Mouse (Mus musculus) ZHBTc4 (cell line): Measurements from ENCODE around the gene Mettl7a3.
A peak's percentile ranks its signal among the peaks of the same experiment; 100 is the strongest.
"Not testable (repeated sequence)": the region's sequence is repeated elsewhere in the genome, so short reads cannot be mapped to it uniquely, and the experiment has no call there.

ENCODE experiments used
- DNase-seq: peaks from one replicate; pipeline ENCODE4 v3.0.0-alpha.2; 2011; ENCODE audit warnings: low read depth, low spot score

The Mettl7a3 gene

DNA sequence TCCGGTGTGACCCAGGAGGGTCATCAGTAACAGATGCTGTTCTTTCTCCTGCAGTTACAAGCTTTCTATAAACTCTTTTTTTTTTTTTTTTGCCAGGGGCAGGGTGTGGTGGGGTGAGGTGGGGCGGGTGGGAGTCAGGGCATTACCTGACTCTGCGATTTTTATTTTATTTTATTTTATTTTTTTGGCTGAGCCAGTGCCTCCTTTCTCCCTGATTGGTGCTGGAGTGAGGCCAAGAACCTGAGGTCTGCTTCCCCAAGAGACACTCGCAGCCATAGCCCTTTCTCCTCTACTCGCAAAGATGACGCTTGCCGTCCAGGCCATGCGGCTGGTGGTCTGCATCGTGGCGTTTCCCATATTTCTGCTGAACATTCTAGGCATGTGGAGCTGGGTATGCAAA is at the start of gene Mettl7a3:
Mettl7a3 (plus strand) TSS at position 301 of the 400 bp plus-strand sequence.
- DNase-seq = no peak

- no peak for DNase-seq
Measured at GRCm38 (mm10) chr15:100288980-100289379, 45.7 kb upstream of the Mettl7a3 start.

DNA sequence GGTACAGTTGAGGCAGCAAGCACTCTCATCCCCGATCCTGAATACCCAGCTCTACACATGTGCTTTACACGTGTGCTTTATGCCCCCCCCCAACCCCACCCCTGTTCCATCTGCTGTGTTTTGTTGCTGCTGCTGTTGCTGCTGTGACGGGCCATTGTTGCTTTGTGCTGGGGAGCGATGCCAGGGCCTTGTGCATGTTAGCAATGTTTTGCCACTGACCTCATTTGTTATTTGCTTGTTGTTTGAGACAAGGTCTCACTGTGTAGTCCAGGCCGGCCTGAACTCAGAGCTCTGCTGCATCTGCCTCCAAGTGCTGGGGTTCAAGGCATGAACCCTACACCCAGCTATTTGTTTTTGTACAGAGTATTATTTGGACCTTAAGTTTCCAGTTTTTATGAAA is 43.9 kb upstream of the Mettl7a3 start:
- DNase-seq = no peak

DNA sequence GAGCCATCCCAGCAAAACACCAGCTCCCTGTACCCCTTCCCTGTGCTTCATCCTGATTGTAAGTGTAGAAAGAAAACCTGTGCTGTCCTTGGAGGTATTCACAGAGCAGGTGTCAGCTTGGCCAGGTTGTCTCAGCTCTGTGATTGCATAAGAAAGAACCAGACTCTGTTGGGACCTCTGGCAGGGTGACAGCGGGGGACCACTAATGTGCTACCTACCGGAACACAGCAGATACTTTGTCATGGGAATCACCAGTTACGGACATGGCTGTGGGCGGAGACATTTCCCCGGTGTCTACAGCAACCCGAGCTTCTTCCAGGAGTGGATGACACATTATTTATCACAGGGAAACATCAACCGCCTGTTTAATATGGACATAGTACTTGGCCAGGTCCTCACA is 42.4 kb upstream of the Mettl7a3 start:
- peak; percentile 88 for DNase-seq

- DNase-seq = peak; percentile 33
Measured at GRCm38 (mm10) chr15:100297856-100298255, 36.9 kb upstream of the Mettl7a3 start.

- DNase-seq = peak; percentile 49
Measured at GRCm38 (mm10) chr15:100300499-100300898, 34.2 kb upstream of the Mettl7a3 start.

GRCm38 (mm10) chr15:100301556-100301955 is 33.2 kb upstream of the Mettl7a3 start:
- DNase-seq = peak; percentile 27

- no peak for DNase-seq
Measured at GRCm38 (mm10) chr15:100303428-100304018, 31.2 kb upstream of the Mettl7a3 start.

- DNase-seq = peak; percentile 74
Measured at GRCm38 (mm10) chr15:100304019-100304991, 30.4 kb upstream of the Mettl7a3 start, which contains the start of gene Mettl7a1. Gene Mettl7a1, plus strand, starts transcription at chr15:100304140.

DNA sequence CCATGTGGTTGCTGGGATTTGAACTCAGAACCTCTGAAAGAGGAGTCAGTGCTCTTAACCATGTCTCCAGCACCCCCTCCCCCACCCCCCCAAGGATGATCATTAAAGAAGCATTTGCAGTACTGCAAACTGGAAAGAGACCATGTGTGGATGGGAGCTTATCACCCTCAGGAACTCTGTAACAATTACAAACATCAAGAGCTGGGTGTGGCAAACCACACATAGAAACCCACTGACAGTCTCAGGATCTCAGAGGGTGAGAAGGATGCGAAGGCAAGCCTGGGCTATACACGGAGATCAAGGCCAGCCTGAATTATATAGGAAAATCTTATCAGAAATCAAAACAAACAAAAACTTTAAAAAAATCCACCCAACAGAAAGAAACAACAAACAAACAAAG is 28.5 kb upstream of the Mettl7a3 start:
- no peak for DNase-seq

DNA sequence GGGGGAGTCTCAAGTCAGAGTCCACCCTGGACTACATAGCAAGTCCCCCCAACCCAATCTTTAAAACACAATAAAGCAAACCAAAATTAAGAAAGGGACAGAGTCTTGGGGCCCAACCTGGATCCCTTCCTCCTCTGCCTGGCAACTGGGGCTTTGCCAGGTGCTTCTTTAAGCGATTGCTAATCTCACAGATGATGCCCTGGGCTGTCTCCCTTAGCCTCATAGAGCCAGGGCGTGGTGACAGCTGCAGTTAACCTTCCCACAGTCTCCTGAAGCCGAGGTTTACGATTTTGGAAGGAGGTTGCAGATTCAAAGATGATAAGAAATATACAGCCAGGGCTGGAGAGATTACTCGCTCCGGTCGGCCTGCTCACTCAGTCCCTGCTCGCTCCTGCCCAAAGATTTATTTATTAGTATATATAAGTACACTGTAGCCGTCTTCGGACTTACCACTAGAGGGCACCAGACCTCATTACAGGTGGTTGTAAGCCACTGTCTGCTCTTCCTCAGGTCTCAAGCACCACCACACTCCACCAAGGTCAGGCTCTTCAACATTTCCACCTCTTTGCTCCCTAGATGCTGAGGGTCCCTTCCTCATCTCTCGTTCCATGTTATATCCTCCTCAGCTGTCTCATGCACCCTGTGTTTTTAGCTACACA is 27.2 kb upstream of the Mettl7a3 start:
- DNase-seq = peak; percentile 78

GRCm38 (mm10) chr15:100312346-100312745 is 22.4 kb upstream of the Mettl7a3 start:
- DNase-seq = no peak

DNA sequence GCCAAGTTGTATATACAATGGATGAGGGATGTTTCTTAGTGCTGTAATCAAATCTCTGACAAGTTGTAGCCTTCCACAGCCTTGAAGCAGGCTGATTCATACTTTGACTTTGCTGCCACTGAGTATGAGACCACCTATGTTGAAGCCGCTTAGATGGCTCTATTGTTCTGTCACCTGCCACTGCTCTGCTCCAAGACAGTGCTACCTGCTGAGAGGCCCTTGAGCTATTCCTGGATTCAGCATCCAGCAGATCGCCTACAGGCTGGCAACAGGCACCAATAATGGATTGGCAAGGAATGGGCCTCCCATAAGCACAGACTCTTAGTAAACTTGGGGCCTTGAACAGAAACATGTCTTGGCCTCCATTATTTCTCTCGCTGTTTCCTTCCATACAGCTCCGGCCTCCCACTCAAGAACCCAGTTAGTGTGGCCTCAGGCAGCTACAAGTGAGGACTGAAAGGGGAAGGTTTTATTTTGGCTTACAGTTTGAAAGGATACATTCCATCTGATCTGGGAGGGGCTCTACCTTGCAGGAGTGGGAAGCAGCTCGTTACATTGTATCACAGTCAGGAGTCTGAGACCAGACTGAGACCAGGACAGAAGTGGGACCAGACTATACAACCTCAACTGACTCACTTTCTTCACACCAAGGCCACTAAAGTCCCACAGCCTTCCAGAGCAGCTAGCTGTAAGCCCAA is 20.1 kb upstream of the Mettl7a3 start:
- DNase-seq = peak; percentile 57

GRCm38 (mm10) chr15:100318014-100318671 is 16.6 kb upstream of the Mettl7a3 start:
- not testable (repeated sequence) for DNase-seq

DNA sequence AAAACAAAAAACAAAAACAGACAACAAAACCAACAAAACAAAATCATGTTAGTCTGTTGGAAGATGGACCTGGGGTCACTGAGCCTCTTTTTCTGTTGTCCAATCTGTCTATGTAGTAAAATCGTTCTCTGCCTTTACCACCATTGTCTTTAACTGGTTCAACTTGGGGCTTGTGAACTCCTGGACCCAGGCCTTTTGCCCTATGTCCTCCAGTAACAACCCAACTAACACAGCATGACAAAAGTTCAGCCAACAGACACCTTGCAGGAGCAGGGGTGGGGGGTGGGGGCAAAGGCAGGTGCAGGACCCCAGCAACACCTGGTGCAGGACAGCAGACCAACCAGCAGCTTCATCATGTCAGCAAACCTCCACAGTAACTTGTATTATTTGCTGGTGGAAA is 14.8 kb upstream of the Mettl7a3 start:
- no peak for DNase-seq

DNA sequence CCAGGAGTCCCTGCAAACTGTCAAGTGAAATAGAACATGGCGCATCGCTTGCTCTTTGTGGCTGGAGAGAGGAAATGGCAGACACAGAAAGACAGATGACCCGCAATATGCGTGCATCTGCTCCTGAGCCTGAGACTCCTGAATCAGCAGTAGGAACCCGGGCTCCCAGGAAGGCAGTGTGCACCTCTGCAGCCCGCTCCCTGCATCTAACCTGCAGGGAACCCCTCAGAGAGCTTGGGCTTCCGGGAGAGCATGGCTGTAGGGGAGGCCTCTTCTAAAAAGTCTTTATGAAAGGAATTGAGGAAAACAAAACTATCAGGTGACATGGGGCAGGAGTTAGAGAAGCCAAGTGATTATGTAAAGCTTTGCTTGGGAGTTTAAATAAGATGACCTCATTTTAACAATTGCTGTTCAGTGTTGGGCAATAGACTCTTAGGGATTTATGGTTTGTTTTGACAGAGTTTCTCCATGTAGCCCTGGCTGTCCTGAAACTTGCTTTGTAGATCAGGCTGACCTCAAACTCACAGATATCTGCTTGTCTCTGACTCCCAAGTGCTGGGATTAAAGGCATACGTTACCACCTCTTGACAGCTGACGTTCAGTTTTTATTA is 14.3 kb upstream of the Mettl7a3 start:
- no peak for DNase-seq

- peak; percentile 72 for DNase-seq
Measured at GRCm38 (mm10) chr15:100321134-100321533, 13.6 kb upstream of the Mettl7a3 start.

DNA sequence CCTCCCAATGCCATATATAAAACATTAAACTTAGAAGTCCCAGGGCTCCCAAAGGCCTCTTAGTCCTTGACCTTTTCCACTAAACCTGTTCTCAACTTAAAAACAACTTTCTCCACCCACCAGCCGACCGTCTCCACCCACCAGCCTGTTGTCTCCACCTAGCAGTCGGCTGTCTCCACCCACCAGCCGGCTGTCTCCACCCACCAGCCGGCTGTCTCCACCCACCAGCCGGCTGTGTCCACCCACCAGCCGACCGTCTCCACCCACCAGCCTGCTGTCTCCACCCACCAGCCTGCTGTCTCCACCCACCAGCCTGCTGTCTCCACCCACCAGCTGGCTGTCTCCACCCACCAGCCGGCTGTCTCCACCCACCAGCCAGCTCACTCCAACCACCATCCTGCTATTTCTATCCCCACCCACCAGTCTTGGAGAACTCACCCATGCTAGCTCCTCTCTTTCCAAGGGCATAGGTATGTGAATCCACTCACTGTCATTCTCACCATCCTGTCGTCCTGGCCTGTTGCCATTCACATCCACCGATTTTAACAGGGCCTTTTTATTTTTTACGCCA is 10.6 kb upstream of the Mettl7a3 start:
- peak; percentile 80 for DNase-seq

GRCm38 (mm10) chr15:100325235-100325634 is 9.5 kb upstream of the Mettl7a3 start:
- DNase-seq = no peak

GRCm38 (mm10) chr15:100328089-100328488 is 6.6 kb upstream of the Mettl7a3 start:
- peak; percentile 66 for DNase-seq
